Mouse (Mus musculus): ENCODE results near the gene Skint3.
"Not testable (repeated sequence)": the region's sequence is repeated elsewhere in the genome, so short reads cannot be mapped to it uniquely, and the experiment has no call there.

Gene Skint3

GRCm38 (mm10) chr4:112231945-112232344 is at the start of gene Skint3:
Skint3 (plus strand) TSS chr4:112232245.
- no peak for DNase-seq (ENCODE audit: low spot score)

- no peak for DNase-seq (ENCODE audit: low spot score)
These were observed 11.4 kb downstream of the Skint3 start for GRCm38 (mm10) chr4:112243416-112243815.

GRCm38 (mm10) chr4:112243951-112244350 is 11.9 kb downstream of the Skint3 start:
- DNase-seq (ENCODE audit: low spot score): no peak

GRCm38 (mm10) chr4:112256022-112256421 is 24.0 kb downstream of the Skint3 start:
- DNase-seq (ENCODE audit: low spot score): no peak

- no peak for DNase-seq (ENCODE audit: low spot score)
These were observed 55.3 kb downstream of the Skint3 start for GRCm38 (mm10) chr4:112287178-112287974.

GRCm38 (mm10) chr4:112288396-112288795 is 56.4 kb downstream of the Skint3 start:
- DNase-seq (ENCODE audit: low spot score): no peak

- no peak for DNase-seq (ENCODE audit: low spot score)
These were observed 70.3 kb downstream of the Skint3 start for GRCm38 (mm10) chr4:112302305-112302704.

- no peak for DNase-seq (ENCODE audit: low spot score)
These were observed 70.9 kb downstream of the Skint3 start for GRCm38 (mm10) chr4:112302855-112303509.

GRCm38 (mm10) chr4:112349111-112349510 is 117.1 kb downstream of the Skint3 start:
- DNase-seq (ENCODE audit: low spot score): not testable (repeated sequence)

Measured in ovary, postnatal 36 days (tissue).